Mouse (Mus musculus): ENCODE measurements around the gene Ttc8. TPM values are rescaled to one million over a fixed set of nuclear protein-coding genes. Genes with fewer than 3 reads are reported as not detected.

Gene Ttc8
- total RNA-seq (2023) = 2.2 TPM

GRCm38 (mm10) chr12:98920194-98920991 lies at the start of gene Ttc8:
Ttc8 (plus strand) TSS chr12:98920574.

GRCm38 (mm10) chr12:98900881-98901801 lies 19.2 kb upstream of the Ttc8 start, which contains the start of gene Eml5:
Eml5 (minus strand) TSS chr12:98901484.

Other genes starting within 250 kb of the Ttc8 start
- gene Ptpn21, start 183.2 kb upstream of the Ttc8 start, total RNA-seq (2023) = 4.4 TPM
- 85.6 TPM for gene Zc3h14, start 173.6 kb upstream of the Ttc8 start, total RNA-seq (2023)
- gene Eml5, start 19.1 kb upstream of the Ttc8 start, total RNA-seq (2023) = 44.7 TPM

All from CD4-positive naive resting alpha-beta T cell, adult 57 days (primary cell).